Mouse (Mus musculus): ENCODE measurements at regions not wholly inside any gene's neighbourhood (a gene's known extent, or its start where the extent isn't known, plus 50 kb on each side); places are given as distances from the start of the nearest gene placed in this dataset.

DNA sequence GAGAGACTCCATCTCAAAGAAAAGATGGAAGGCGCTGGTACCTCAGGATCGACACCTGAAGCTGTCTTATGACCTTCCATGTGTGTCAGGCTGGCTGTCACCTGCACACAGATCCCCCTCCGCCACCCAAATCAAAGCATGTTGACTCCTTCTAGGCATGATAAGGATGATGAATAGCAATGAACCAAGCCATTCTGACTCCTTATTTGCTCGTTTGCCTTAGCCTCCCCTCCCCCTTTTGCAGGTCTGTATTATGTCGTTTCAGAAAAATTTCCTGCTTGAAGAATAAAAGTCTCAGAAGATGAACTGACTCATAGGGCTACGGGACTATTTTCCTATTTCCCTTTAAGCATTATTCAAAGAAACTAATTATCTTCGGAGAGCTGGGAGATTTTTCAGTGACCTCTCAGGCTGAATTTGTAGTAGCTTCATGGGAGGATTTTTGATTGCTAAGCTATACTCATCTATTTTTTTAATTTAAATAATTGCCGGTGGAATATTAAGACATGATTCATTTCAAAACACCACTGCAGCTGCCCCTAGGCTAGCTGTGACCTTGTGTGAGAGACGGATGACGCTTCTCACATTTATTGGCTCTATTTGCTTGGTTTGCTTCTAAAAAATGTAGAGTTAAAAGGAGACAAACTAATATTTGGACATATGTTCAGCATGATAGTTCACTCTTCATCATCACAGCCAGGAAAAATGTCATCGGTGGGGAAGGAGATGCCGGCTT lies 72.4 kb upstream of the Zc3h12c start:
- TF ChIP-seq CTCF (IDR thresholded peaks at IDR 0.05; ENCODE audit: control insufficient read depth, insufficient read depth, insufficient read length) (no peak), MYOG (IDR thresholded peaks at IDR 0.05; ENCODE audit: control insufficient read depth, extremely low read depth, insufficient read length) (no peak), MAX (IDR thresholded peaks at IDR 0.05) (no peak)

All from C2C12 (cell line).